In genomic region chr2:101711608-101712007, GRCm38 (mm10) we compare ENCODE assay signal across 26 mouse cellular contexts. TPM values are rescaled to one million over a fixed set of nuclear protein-coding genes. Genes with fewer than 3 reads are reported as not detected.
DNase-seq lines count a peak whose midpoint lies in the region; ATAC-seq and TF ChIP-seq lines count a peak whose summit lies in the region.
"Had no signal": no experiment of that assay in that cellular context is flagged by ENCODE, and none has a peak within 500 bp of the region (broad histone marks: within the 10 kb centered on the region; RNA-seq: fewer than 3 reads in every experiment).

No protein-coding gene starts in this region.

- WGBS in embryonic facial prominence, embryonic 14.5 days = 75% methylated on average over 3 of the region's 3 CpGs
- WGBS in embryonic facial prominence, embryonic 10.5 days = 84% methylated on average over 3 of the region's 3 CpGs
- WGBS in intestine, embryonic 15.5 days = 80% methylated on average over 3 of the region's 3 CpGs
- WGBS in intestine, postnatal 0 days = 74% methylated on average over 3 of the region's 3 CpGs
- 83% methylated on average over 3 of the region's 3 CpGs for WGBS in kidney, postnatal 0 days
- WGBS in limb, embryonic 14.5 days = 80% methylated on average over 3 of the region's 3 CpGs

- no peak for DNase-seq in embryonic facial prominence, embryonic 14.5 days (ENCODE audit: low spot score)
- no peak for DNase-seq in embryonic facial prominence, embryonic 10.5 days (ENCODE audit: low spot score)
- DNase-seq in kidney, postnatal 0 days (ENCODE audit: low spot score) = no peak
- no peak for DNase-seq in kidney, postnatal 10 days
- DNase-seq in limb, embryonic 14.5 days (ENCODE audit: low spot score) = no peak
- no peak for DNase-seq in ovary, adult 18-20 months (ENCODE audit: low spot score)
- DNase-seq: adrenal gland, adult 8-10 months; adrenal gland, postnatal 25 days; cerebellum, adult 18-20 months; cerebellum, adult 9-10 months; cerebellum, postnatal 14 days; gastrocnemius, postnatal 25 days; heart, adult 2 months; heart, postnatal 10 days; heart, postnatal 4 days had no signal

- H3K27ac ChIP-seq in embryonic facial prominence, embryonic 14.5 days (replicated peaks; ENCODE audit: low read depth, low read length) = no peak overlapping the region
- no peak overlapping the region for H3K27ac ChIP-seq in embryonic facial prominence, embryonic 10.5 days (replicated peaks)
- no peak overlapping the region for H3K27ac ChIP-seq in intestine, embryonic 15.5 days
- H3K27ac ChIP-seq in intestine, postnatal 0 days (ENCODE audit: low read depth, low read length) = no peak overlapping the region
- H3K27ac ChIP-seq in kidney, postnatal 0 days = no peak overlapping the region
- H3K27ac ChIP-seq in limb, embryonic 14.5 days (replicated peaks; ENCODE audit: low read depth, low read length) = no peak overlapping the region
- H3K27ac ChIP-seq: embryonic facial prominence, embryonic 12.5 days; forebrain, embryonic 12.5 days; forebrain, embryonic 15.5 days; heart, adult 2 months; heart, embryonic 15.5 days; hindbrain, embryonic 14.5 days; hindbrain, postnatal 0 days had no signal

- TF ChIP-seq POLR2A in limb, embryonic 14.5 days (IDR thresholded peaks at IDR 0.05; ENCODE audit: borderline replicate concordance, extremely low read depth, insufficient read depth, insufficient read length) = no peak

- no peaks in the 10 kb centered on the region for H3K27me3 ChIP-seq in embryonic facial prominence, embryonic 14.5 days (replicated peaks; ENCODE audit: control insufficient read depth, insufficient read depth, low read length)
- no peaks in the 10 kb centered on the region for H3K27me3 ChIP-seq in embryonic facial prominence, embryonic 10.5 days (replicated peaks; ENCODE audit: low read depth, poor library complexity, severe bottlenecking)
- H3K27me3 ChIP-seq in intestine, embryonic 15.5 days (replicated peaks) = no peaks in the 10 kb centered on the region
- H3K27me3 ChIP-seq in intestine, postnatal 0 days (replicated peaks; ENCODE audit: control insufficient read depth, insufficient read depth, low read length) = no peaks in the 10 kb centered on the region
- no peaks in the 10 kb centered on the region for H3K27me3 ChIP-seq in kidney, postnatal 0 days (ENCODE audit: insufficient read depth, low read length)
- H3K27me3 ChIP-seq in limb, embryonic 14.5 days (ENCODE audit: control insufficient read depth, insufficient read depth, low read length) = no peaks in the 10 kb centered on the region
- H3K27me3 ChIP-seq: embryonic facial prominence, embryonic 12.5 days; forebrain, embryonic 12.5 days; forebrain, embryonic 15.5 days; heart, embryonic 15.5 days had no signal

- no peak overlapping the region for H3K4me2 ChIP-seq in embryonic facial prominence, embryonic 14.5 days (ENCODE audit: low read depth, low read length)
- no peak overlapping the region for H3K4me2 ChIP-seq in intestine, embryonic 15.5 days (replicated peaks)
- H3K4me2 ChIP-seq in intestine, postnatal 0 days (replicated peaks; ENCODE audit: low read depth) = no peak overlapping the region
- no peak overlapping the region for H3K4me2 ChIP-seq in kidney, postnatal 0 days (ENCODE audit: low read length)
- H3K4me2 ChIP-seq in limb, embryonic 14.5 days (replicated peaks; ENCODE audit: low read depth, low read length, severe bottlenecking) = no peak overlapping the region
- H3K4me2 ChIP-seq: embryonic facial prominence, embryonic 12.5 days; forebrain, embryonic 12.5 days; forebrain, embryonic 15.5 days; heart, embryonic 11.5 days; heart, embryonic 15.5 days; hindbrain, embryonic 14.5 days had no signal

- H3K4me1 ChIP-seq in embryonic facial prominence, embryonic 14.5 days (ENCODE audit: control insufficient read depth, insufficient read depth, low read length) = no peaks in the 10 kb centered on the region
- H3K4me1 ChIP-seq in embryonic facial prominence, embryonic 10.5 days = no peaks in the 10 kb centered on the region
- no peaks in the 10 kb centered on the region for H3K4me1 ChIP-seq in intestine, embryonic 15.5 days (replicated peaks)
- H3K4me1 ChIP-seq in intestine, postnatal 0 days (replicated peaks; ENCODE audit: control insufficient read depth, insufficient read depth, low read length) = no peaks in the 10 kb centered on the region
- no peaks in the 10 kb centered on the region for H3K4me1 ChIP-seq in kidney, postnatal 0 days (replicated peaks; ENCODE audit: insufficient read depth, low read length)
- H3K4me1 ChIP-seq in limb, embryonic 14.5 days (ENCODE audit: control insufficient read depth, insufficient read depth, low read length) = 0 out of 2 replicates have a peak, but pooled peaks cover 2% of the 10 kb centered on the region
- H3K4me1 ChIP-seq: embryonic facial prominence, embryonic 12.5 days; forebrain, embryonic 15.5 days had no signal

- no peak overlapping the region for H3K4me3 ChIP-seq in embryonic facial prominence, embryonic 14.5 days (ENCODE audit: low read depth, low read length)
- H3K4me3 ChIP-seq in embryonic facial prominence, embryonic 10.5 days = no peak overlapping the region
- H3K4me3 ChIP-seq in intestine, embryonic 15.5 days (replicated peaks) = no peak overlapping the region
- H3K4me3 ChIP-seq in intestine, postnatal 0 days (ENCODE audit: low read depth, low read length) = no peak overlapping the region
- no peak overlapping the region for H3K4me3 ChIP-seq in kidney, postnatal 0 days (replicated peaks; ENCODE audit: low read depth, low read length)
- H3K4me3 ChIP-seq in limb, embryonic 14.5 days (replicated peaks; ENCODE audit: low read length) = no peak overlapping the region
- H3K4me3 ChIP-seq: embryonic facial prominence, embryonic 12.5 days; erythroblast, embryonic 14.5 days; forebrain, embryonic 12.5 days; forebrain, embryonic 15.5 days; heart, adult 2 months; heart, embryonic 15.5 days had no signal

- H3K36me3 ChIP-seq in embryonic facial prominence, embryonic 14.5 days (ENCODE audit: control insufficient read depth, insufficient read depth, low read length) = 0 out of 2 replicates have a peak, but pooled peaks cover 4% of the 10 kb centered on the region
- peaks cover 12% of the 10 kb centered on the region for H3K36me3 ChIP-seq in embryonic facial prominence, embryonic 10.5 days (replicated peaks)
- no peaks in the 10 kb centered on the region for H3K36me3 ChIP-seq in intestine, embryonic 15.5 days
- H3K36me3 ChIP-seq in intestine, postnatal 0 days (ENCODE audit: control insufficient read depth, insufficient read depth) = peaks cover 3% of the 10 kb centered on the region; the same call in 1 of the 2 replicates
- H3K36me3 ChIP-seq in kidney, postnatal 0 days (ENCODE audit: insufficient read depth, low read length) = peaks cover 8% of the 10 kb centered on the region; the same call in 1 of the 2 replicates
- peaks cover 9% of the 10 kb centered on the region; the same call in 1 of the 2 replicates for H3K36me3 ChIP-seq in limb, embryonic 14.5 days (ENCODE audit: control insufficient read depth, insufficient read depth, low read length)
- H3K36me3 ChIP-seq: forebrain, embryonic 15.5 days; heart, embryonic 15.5 days had no signal

- 0 out of 2 replicates have a peak, but pooled peaks have one; percentile 12 for ATAC-seq in embryonic facial prominence, embryonic 14.5 days (ENCODE audit: low read depth)
- ATAC-seq in intestine, embryonic 15.5 days = 0 out of 2 replicates have a peak, but pooled peaks have one; percentile 38
- ATAC-seq in intestine, postnatal 0 days = no peak
- ATAC-seq in kidney, postnatal 0 days (replicated peaks; ENCODE audit: low FRiP score, low read depth) = peak; percentile 78
- ATAC-seq in limb, embryonic 14.5 days (ENCODE audit: low FRiP score, low read depth) = peak; percentile 30; the same call in 1 of the 2 replicates
- ATAC-seq: activated CD4-positive, CD25-positive, alpha-beta regulatory T cell, adult 4 months; forebrain, embryonic 15.5 days; hindbrain, postnatal 0 days had no signal

- H3K9ac ChIP-seq in embryonic facial prominence, embryonic 14.5 days (ENCODE audit: low read depth, low read length) = no peak overlapping the region
- no peak overlapping the region for H3K9ac ChIP-seq in intestine, embryonic 15.5 days
- no peak overlapping the region for H3K9ac ChIP-seq in intestine, postnatal 0 days (ENCODE audit: low read depth, low read length)
- H3K9ac ChIP-seq in kidney, postnatal 0 days (ENCODE audit: low read depth, low read length) = no peak overlapping the region
- H3K9ac ChIP-seq in limb, embryonic 14.5 days (ENCODE audit: low read depth, low read length, severe bottlenecking) = no peak overlapping the region
- H3K9ac ChIP-seq: embryonic facial prominence, embryonic 12.5 days; forebrain, embryonic 12.5 days; forebrain, embryonic 15.5 days; heart, embryonic 15.5 days; hindbrain, embryonic 14.5 days had no signal

- TF ChIP-seq CTCF in intestine, postnatal 0 days (IDR thresholded peaks at IDR 0.05; ENCODE audit: low read depth) = no peak
- TF ChIP-seq CTCF in kidney, postnatal 0 days (IDR thresholded peaks at IDR 0.05; ENCODE audit: low read depth) = no peak

- no peaks in the 10 kb centered on the region for H3K9me3 ChIP-seq in embryonic facial prominence, embryonic 14.5 days (ENCODE audit: control insufficient read depth, low read length)
- no peaks in the 10 kb centered on the region for H3K9me3 ChIP-seq in embryonic facial prominence, embryonic 10.5 days
- no peaks in the 10 kb centered on the region for H3K9me3 ChIP-seq in intestine, embryonic 15.5 days
- no peaks in the 10 kb centered on the region for H3K9me3 ChIP-seq in intestine, postnatal 0 days (ENCODE audit: control insufficient read depth)
- no peaks in the 10 kb centered on the region for H3K9me3 ChIP-seq in kidney, postnatal 0 days (replicated peaks; ENCODE audit: low read length)
- H3K9me3 ChIP-seq in limb, embryonic 14.5 days (ENCODE audit: control insufficient read depth, low read length) = no peaks in the 10 kb centered on the region
- H3K9me3 ChIP-seq: embryonic facial prominence, embryonic 12.5 days; forebrain, embryonic 12.5 days; forebrain, embryonic 15.5 days; heart, embryonic 15.5 days had no signal

RNA-seq across cellular contexts. Expression of gene Traf6, which starts 33.4 kb away (rescaled TPM):
- polyA plus RNA-seq in embryonic facial prominence, embryonic 14.5 days (2014; fragmentation: Nextera tagmentation; extraction: Ambion mirVana) = 12.8 and 13.3 TPM in 2 replicates
- polyA plus RNA-seq in embryonic facial prominence, embryonic 10.5 days (2016; fragmentation: Nextera tagmentation; extraction: Ambion mirVana) = 16.1 and 16.5 TPM in 2 replicates
- 8.2 and 9.2 TPM in 2 replicates for polyA plus RNA-seq in intestine, embryonic 15.5 days (2015; fragmentation: Nextera tagmentation; extraction: Ambion mirVana)
- polyA plus RNA-seq in intestine, postnatal 0 days (2015; fragmentation: Nextera tagmentation; extraction: Ambion mirVana) = 4.9 and 5.5 TPM in 2 replicates
- 7.4 and 8.6 TPM in 2 replicates for polyA plus RNA-seq in kidney, postnatal 0 days (2015; fragmentation: Nextera tagmentation; extraction: Ambion mirVana)
- polyA plus RNA-seq in limb, embryonic 14.5 days (2012; rRNA removed) = 13.2 and 14.6 TPM in 2 replicates
- polyA plus RNA-seq in limb, embryonic 14.5 days (2014; fragmentation: Nextera tagmentation; extraction: Ambion mirVana) = 12.8 and 13.8 TPM in 2 replicates
